Mouse (Mus musculus): ENCODE results near the gene Slc22a17. TPM values are rescaled to one million over a fixed set of nuclear protein-coding genes. Genes with fewer than 3 reads are reported as not detected.
"Not testable (repeated sequence)": the region's sequence is repeated elsewhere in the genome, so short reads cannot be mapped to it uniquely, and the experiment has no call there.

Slc22a17 gene
- not detected in 2 replicates for total RNA-seq (2015; ENCODE audit: low replicate concordance)
- not detected in 2 replicates for total RNA-seq (2017; ENCODE audit: low replicate concordance)

DNA sequence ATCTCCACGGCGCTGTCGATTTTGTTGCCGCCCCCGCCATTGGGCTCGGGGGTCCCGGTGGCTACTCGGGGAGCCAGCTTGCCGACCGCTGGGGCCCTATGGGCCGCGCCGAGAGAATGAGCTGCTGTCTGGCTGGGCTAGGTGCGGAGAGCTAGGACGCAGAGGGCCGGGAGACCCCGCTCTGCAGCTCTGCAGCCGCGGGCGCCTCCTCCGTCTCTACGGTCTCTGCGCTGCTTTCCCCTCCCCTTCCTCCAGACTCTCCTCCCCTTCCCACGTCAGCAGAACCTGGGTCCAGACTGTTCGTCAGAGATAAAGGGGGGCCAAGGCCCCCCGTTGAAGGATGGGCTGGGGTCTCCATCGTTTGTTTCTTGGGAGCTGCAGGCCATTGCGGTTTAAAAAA, at the start of gene Slc22a17:
Gene Slc22a17, minus strand, starts transcription at position 247 of the 400 bp plus-strand sequence.
- no peak for ATAC-seq (replicated peaks; ENCODE audit: low FRiP score, poor library complexity, severe bottlenecking)

DNA sequence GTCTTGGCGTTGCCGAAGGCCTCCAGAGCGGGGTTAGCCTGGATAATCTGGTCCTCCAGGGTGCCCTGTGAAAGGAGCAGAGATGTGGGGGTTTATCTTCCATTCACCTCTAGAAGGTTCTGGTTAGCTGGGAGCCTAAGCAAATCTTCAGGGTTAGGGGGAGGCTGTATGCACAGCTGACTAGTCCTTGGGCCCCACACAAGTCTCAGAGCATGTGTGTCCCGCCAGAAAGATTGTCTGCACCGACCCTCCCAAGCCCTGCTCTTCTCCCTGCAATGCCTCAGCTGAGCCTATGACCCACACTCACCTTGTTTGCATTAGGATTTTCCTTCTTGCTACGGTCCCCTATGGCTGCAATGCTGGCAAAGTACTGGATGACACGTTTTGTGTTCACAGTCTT, 49.8 kb upstream of the Slc22a17 start:
- no peak for ATAC-seq (replicated peaks; ENCODE audit: low FRiP score, poor library complexity, severe bottlenecking)

DNA sequence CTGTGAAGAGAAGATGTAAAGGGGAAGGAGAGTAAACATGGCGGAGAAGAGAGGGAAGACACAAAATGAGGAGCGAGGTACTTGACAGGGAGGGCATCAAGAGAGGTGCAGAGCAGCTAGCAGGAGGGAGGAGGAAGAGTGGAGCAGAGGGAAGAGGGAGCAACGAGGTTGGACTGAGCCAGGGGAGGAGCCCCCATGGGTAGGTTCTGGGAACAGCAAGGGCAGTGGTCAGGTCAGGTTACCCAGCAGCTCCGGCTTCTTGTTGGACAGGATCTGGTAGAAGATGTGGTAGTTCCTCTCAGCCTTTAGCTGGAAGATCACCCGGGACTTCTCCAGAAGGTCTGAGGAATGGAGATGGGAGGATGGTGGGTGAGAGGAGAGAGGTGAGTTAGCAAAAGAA, 48.6 kb upstream of the Slc22a17 start:
- ATAC-seq (replicated peaks; ENCODE audit: low FRiP score, poor library complexity, severe bottlenecking), result no peak

DNA sequence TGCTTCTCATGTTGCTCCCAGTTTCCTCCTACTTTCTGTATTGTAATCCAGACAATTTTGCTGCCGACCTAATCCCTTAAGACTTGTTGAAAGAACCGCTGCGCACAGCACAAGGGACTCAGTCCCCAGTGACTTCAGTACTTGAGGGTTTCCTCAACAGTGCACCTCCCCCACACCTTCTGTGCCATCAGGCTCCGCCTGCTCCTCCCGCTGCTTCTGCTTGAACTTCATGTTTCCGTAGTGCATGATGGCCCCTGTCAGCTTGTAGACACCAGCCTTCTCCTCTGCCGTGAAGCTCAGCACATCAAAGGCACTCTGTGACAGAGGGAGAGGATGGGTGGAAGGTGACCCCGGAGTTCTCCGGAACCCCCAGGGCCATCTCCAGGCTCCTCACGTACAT, 47.8 kb upstream of the Slc22a17 start:
- ATAC-seq (replicated peaks; ENCODE audit: low FRiP score, poor library complexity, severe bottlenecking), result no peak

DNA sequence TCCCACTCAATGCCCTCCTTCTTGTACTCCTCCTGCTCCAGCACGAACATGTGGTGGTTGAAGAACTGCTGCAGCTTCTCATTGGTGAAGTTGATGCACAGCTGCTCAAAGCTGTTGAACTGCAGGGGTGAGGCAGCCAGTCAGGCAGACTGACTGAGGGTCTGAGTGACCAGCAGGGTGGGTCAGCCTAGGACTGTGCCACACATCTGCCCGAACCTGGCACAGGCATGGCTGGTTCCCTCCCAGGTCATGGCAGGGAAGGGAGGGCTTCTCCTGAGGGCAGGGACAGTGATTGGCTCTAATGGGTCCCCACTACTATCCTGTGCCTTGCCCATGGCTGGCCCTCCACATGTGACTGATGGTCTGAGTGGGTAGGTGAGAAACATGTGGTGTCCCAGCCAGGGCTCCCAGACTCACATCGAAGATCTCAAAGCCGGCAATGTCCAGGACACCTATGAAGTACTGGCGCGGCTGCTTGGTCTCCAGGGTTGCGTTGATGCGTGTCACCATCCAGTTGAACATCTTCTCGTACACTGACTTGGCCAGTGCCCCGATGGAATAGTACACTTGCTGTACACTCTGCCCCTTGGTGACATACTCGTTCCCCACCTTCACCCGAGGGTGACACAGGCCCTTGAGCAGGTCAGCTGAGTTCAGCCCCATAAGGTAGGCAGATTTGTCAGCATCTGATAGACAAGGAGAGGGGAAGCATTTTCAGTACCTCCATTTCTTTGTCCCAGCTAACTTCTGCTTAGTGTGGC, 47.1 kb upstream of the Slc22a17 start:
- 0 out of 2 replicates have a peak, but pooled peaks have one; percentile 33 for ATAC-seq (replicated peaks; ENCODE audit: low FRiP score, poor library complexity, severe bottlenecking)

DNA sequence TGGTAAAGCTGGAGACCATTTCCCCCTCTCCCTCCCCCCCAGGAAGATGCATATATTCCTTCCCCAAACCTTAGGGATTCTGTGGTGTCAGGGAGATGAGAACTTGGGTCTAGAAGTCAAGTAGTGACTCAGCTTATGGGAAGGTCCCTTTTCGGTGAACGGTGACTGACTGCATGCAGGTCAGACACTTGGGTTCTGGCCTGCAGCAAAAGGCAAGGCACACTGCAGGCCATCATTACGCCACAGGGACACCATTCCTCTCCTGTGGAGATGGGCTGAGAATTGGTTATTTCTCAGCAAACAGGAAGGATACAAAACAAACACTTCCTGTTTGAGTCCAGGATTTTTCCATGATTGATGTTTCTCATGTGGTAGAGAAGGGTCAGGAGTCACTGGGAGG, 46.3 kb upstream of the Slc22a17 start:
- ATAC-seq (replicated peaks; ENCODE audit: low FRiP score, poor library complexity, severe bottlenecking), result no peak

DNA sequence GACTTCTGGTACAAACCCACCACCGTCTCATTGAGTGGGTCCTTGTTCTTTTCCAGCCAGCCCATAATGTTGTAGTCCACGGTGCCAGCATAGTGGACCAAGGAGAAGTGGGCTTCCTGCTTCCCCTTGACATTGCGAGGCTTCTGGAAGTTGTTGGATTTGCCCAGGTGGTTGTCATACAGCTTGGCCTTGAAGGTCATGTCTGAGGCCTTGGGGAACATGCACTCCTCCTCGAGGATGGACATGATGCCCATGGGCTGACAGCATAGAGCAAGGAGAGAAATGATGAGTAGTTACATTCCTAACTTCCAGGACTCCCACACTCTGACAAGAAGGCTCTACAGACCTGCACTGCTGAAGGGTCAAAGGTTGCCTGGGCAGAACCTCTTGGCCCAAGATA, 45.6 kb upstream of the Slc22a17 start:
- no peak for ATAC-seq (replicated peaks; ENCODE audit: low FRiP score, poor library complexity, severe bottlenecking)

DNA sequence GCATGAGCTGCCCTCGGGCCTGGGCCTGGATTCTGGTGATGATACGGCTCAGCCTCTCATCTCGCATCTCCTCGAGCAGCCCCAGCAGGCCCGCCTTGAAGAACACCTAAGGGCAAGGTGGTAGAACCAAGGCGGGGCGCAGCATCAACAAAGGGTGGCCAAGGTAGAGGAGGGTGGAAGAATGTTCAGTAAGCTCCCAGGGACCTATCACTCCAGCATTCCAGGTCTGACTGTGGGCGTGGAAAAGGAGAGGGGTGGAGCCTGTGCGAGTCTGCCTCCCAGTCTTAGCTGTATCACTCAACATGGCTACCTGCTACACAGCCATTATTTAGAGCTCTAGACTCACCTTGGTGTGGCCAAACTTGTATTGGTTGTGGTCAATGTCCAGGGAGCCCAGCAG, 43.6 kb upstream of the Slc22a17 start:
- no peak for ATAC-seq (replicated peaks; ENCODE audit: low FRiP score, poor library complexity, severe bottlenecking)

DNA sequence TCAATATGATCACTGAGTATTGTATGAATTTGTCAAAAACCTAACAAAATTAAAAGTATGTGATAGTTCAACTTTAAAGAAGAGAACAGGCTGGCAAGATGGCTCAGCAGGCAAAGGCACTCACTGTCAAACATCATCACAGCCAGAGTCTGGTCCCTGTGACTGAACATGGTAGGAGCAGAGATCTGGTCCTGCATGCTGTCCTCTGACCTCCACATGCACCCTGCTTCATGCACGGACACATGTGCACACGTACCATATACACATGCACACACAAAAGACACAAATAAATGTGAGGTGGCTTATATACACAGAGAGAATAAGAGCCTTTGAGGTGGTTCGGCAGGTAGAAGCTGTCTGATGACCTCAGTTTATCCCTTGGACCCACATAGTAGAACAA, 42.5 kb upstream of the Slc22a17 start:
- ATAC-seq (replicated peaks; ENCODE audit: low FRiP score, poor library complexity, severe bottlenecking), result no peak

DNA sequence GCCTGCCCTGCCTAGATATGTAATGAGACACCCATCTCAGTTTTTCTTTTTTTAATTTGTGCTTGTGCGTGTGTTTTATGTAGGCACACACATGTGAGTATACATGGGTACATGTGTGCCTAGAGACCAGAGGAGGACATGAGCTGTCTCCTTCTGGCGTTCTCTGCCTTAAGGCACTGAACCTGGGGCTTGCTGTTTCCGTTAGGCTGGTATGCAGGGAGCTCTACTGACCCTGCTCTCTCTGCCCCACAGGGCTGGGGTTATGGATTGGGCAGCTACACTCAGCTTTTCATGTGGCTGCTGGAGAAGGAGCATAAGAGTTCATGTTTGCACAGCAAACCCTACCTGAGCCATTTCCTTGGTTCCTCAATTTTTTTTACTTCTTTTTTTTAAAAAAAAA, 41.5 kb upstream of the Slc22a17 start:
- ATAC-seq (replicated peaks; ENCODE audit: low FRiP score, poor library complexity, severe bottlenecking), result no peak

DNA sequence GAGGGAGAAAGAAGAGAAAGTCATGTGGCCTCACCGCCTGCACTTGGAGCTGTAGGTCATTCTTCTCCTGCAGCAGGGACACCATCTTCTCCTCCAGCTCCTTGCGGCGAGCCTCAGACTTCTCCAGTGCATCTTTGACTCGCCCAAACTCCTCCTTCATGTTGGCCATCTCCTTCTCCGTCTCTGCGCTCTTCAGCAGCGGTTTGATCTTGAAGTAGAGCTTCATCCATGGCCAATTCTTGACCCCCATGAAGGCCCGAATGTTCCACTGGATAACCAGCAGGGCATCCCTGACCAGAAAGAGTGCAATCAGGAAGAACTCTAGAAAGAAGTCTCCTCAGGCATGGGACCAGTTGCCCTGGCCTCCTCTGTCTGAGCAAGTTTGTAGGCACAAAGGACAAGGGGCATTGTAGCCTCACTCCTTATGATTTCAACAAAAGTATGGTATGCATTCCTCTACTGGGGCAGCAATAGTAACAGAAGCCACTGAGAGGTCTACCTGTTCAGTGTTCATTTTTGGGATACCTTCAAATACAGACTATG, 40.8 kb upstream of the Slc22a17 start:
- ATAC-seq (replicated peaks; ENCODE audit: low FRiP score, poor library complexity, severe bottlenecking), result no peak

DNA sequence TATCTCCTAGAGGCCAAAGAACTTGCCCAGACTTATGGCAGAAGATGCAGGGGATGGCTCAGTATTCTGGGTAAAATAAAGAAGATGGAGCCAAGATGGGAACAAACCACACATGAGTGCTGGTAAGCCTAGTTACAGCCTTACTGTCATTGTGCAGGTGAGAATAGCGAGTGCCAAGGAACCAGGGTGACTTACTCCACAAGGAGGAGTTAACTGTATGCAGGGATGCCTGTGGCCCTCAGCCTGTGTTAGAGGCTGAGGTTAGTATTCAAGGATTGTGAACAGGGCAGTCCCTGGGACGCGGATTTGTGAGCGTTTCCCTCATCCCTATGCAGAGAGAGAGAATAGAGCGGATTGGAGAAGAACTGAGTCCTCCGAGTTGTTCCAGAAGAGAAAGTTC, 38.7 kb upstream of the Slc22a17 start:
- no peak for ATAC-seq (replicated peaks; ENCODE audit: low FRiP score, poor library complexity, severe bottlenecking)

DNA sequence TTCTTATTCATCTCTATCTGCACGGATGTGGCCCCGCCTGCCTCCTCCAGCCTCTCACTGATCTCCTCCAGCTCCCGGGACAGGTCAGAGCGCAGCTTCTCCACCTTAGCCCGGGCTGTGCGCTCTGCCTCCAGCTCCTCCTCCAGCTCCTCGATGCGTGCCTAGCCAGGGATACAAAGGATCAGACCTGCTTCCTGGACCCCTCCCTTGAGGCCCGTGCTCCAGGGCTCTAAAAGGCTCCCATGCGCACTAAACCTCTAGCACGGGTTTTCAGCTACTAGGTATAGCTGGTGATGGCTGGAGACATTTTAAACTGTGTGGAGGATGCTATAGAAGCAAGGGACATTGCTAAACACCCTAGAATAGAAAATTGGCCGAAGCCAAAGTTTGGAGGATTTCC, 37.6 kb upstream of the Slc22a17 start:
- no peak for ATAC-seq (replicated peaks; ENCODE audit: low FRiP score, poor library complexity, severe bottlenecking)

DNA sequence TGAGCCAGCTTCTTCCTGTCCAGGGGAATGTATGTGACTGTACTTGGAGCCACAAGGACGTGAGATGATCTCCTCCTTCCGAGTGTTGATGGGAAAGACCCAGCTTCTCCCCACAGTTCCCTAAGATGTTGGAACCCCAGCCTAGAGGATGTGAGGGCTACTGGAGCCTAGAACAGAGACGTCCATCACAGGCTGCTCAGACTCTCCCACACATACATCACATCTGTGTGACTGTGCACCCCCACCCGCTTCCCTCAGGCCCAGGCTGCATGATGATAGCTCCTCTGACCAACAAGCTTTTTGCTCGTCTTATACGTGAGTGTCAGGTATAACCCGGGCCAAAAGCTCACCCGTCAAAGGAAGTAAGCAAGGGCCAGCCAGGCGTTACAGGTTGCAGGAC, 35.8 kb upstream of the Slc22a17 start:
- no peak for ATAC-seq (replicated peaks; ENCODE audit: low FRiP score, poor library complexity, severe bottlenecking)

DNA sequence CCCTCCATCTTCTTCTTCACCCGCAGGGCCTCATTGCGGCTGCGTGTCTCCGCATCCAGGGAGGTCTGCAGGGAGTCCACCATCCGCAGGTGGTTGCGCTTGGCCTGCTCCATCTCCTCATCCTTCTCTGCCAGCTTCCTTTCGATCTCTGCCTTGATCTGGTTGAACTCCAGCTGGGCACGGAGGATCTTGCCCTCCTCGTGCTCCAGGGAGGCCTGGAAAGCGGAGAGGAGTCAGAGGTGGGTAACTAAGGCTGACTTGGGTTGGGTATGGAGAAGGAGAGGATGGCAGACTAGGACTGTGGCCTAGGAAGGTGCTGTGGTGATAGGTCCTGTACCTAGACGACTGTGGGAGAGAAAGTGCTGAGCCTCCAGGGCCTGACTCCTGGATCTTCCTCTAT, 34.1 kb upstream of the Slc22a17 start:
- ATAC-seq (replicated peaks; ENCODE audit: low FRiP score, poor library complexity, severe bottlenecking), result not testable (repeated sequence)

DNA sequence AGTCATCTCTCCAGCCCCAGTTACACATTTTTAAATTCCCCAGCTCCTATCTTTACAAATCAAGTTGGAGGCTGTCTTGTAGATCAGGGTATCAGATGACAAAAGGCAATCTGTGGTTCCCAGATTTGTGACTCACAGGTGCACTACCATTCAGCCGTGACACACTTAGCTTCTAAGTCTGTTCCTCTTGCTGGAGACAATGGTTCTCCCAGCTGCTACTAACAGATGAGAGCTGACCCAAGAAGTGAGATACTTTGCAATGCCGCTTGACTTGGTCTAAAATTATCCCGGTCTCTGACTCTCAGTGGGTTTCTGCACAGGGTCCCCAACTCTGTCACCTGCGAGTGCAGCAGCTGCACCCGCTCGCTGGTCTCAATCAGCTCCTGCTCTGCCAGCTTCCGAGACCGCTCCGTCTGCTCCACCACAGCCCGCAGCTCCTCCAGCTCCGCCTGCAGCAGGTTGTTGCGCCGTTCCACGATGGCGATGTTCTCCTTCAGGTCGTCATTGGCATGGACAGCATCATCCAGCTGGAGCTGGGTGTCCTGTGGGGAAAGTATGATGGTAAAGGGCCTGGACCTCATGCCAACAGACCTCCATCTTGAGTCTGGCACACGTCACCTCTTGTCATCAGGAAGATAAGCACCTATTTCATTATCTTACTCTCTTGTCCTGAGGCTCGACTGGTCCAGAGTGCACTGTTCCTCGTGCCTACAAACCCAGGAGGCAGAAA, 33.2 kb upstream of the Slc22a17 start:
- no peak for ATAC-seq (replicated peaks; ENCODE audit: low FRiP score, poor library complexity, severe bottlenecking)

DNA sequence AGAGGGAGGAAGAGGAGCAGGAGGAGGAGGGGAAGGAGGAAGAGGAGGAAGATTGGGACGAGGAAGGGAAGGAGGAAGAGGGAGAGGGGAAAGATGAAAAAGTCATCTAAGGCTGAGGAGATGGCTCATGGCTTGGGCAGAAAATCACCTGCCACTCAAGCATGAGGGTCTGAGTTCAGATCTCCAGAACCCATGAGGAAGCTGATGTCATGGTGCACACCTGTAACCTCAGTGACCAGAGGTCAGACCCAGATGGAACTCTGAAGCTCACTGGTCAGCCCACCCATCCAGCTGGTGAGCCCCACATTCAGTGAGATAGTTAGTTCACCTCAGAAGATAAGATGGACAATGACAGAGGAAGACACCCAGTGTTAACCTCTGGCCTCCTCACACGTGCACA, 32.0 kb upstream of the Slc22a17 start:
- no peak for ATAC-seq (replicated peaks; ENCODE audit: low FRiP score, poor library complexity, severe bottlenecking)

DNA sequence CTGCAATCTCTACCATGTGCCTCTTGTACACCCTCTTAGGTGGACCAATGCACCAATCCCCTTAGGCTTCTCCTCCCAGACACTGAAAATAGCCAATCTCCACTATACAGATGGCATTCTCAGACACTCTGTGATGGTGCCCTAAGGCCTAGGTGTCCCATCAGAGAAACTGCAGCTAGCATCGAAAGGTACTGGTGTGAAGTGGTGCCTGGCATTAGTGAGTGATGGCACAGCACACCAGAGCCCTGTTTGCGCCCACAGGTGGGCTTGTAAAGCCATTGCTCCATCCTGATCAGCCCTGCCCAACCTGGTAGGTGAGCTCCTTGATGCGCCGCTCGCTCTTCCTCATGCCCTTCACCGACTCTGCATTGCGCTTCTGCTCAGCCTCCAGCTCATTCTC, 31.0 kb upstream of the Slc22a17 start:
- no peak for ATAC-seq (replicated peaks; ENCODE audit: low FRiP score, poor library complexity, severe bottlenecking)

DNA sequence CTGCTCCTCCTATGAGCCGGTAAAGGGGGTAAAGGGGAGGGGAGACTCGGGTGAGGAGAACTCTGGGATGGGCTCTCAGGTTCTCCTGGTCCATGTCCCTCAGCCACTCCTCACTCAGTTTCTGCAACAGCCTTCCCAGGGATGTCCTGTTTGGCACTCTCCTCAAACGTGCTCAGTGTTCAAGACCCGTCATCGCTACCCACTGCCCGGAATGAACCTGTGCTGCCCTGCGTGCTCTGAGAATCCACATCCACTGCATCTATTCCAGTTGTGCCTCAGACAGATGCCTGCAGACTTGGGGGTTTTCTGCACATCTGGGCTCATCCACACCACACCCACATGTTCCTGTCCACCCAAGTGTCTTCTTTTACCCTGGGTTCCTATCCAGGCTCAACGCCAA, 29.5 kb upstream of the Slc22a17 start:
- ATAC-seq (replicated peaks; ENCODE audit: low FRiP score, poor library complexity, severe bottlenecking), result no peak

DNA sequence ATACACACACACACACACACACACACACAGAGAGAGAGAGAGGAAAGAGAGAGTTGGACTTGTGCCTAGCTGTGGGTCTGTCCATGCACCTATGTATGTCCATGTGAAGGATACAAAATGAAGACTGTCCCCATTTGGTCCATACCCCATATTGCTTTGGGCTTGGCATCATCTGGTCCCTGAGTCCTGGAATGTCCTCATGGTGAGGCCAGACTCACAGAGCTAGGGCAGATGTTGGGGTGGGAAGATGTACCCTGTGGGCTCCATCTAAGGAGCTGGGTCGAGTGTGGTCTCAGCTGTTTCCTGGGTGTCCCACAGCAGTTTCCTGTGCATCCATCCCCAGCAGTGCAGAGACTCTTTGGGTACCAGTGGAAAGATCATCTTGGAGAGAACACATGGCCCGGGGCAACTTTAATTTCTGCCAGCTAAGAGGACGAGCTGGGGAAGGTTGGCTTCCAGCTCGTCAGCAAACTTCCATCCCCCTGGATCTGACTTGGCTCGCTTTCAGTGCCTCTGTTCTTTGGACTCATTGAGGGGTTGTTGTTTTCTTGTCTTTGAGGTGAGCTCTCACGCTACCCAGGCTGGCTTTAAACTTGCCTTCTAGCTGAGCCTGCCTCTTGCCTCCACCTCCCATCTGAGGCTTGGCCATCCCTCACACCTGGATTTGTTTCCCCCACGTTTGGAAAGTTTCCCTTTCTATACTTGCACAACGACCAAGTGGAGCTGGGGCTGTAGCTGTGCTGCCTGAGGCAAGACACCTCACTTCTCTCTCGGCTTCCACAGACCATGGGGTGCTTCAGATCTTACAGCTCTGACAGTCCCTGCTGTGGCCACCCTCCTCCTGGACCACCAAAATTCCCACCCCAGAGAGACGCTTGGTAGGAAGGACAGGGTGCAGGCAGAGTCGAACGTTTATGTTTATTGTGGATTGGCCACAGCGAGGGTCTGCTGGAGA, 28.4 kb upstream of the Slc22a17 start:
- ATAC-seq (replicated peaks; ENCODE audit: low FRiP score, poor library complexity, severe bottlenecking), result no peak

Measured in erythroid progenitor cell, adult 5-6 weeks (primary cell).